Mouse (Mus musculus) limb, embryonic 15.5 days (tissue): Measurements from ENCODE around the gene Aaed1. TPM values are rescaled to one million over a fixed set of nuclear protein-coding genes. Genes with fewer than 3 reads are reported as not detected.
A peak's percentile ranks its signal among the peaks of the same experiment; 100 is the strongest.
"Not testable (repeated sequence)": the region's sequence is repeated elsewhere in the genome, so short reads cannot be mapped to it uniquely, and the experiment has no call there.

Experiments
- ATAC-seq: fragments of 200-750 bp; cut with Nextera tagmentation; 2 replicates; pipeline ENCODE4 v1.8.0; 2017; ENCODE audit warnings: low read depth, moderate TSS enrichment; ENCODE audit not compliant: insufficient number of reproducible peaks, low FRiP score, low TSS enrichment
- H3K27ac ChIP-seq: fragments of 300-500 bp; sonication (generic); 2 replicates; pipeline ENCODE4 v1.5.1; 2015; ENCODE audit warnings: moderate library complexity, mild to moderate bottlenecking, inconsistent platforms
- H3K27me3 ChIP-seq: fragments of 300-500 bp; sonication (generic); 2 replicates; pipeline ENCODE4 v1.6.1; 2015; ENCODE audit warnings: inconsistent platforms
- H3K36me3 ChIP-seq: fragments of 300-500 bp; sonication (generic); 2 replicates; pipeline ENCODE4 v1.6.1; 2015; ENCODE audit warnings: inconsistent platforms
- H3K4me1 ChIP-seq: fragments of 300-500 bp; sonication (generic); 2 replicates; pipeline ENCODE4 v1.6.1; 2015; ENCODE audit warnings: inconsistent platforms
- H3K4me2 ChIP-seq: fragments of 300-500 bp; sonication (generic); 2 replicates; pipeline ENCODE4 v1.6.1; 2015; ENCODE audit warnings: mild to moderate bottlenecking, inconsistent platforms
- H3K4me3 ChIP-seq: fragments of 300-500 bp; sonication (generic); 2 replicates; pipeline ENCODE4 v1.5.1; 2015; ENCODE audit warnings: mild to moderate bottlenecking, inconsistent platforms
- H3K9ac ChIP-seq: fragments of 300-500 bp; sonication (generic); 2 replicates; pipeline ENCODE4 v1.6.1; 2015; ENCODE audit warnings: inconsistent platforms
- H3K9me3 ChIP-seq: fragments of 300-500 bp; sonication (generic); 2 replicates; pipeline ENCODE4 v1.6.1; 2016; ENCODE audit warnings: inconsistent platforms
- WGBS: fragments of 180-500 bp; shearing (Covaris S2); methylation state at CpG from one replicate; pipeline ENCODE4 v1.1.7; 2015; 5-methylcytosine and 5-hydroxymethylcytosine counted together
- polyA plus RNA-seq: library from polyadenylated mRNA; unstranded; fragments of >200 nt; fragmentation: Nextera tagmentation; extraction: Ambion mirVana; gene quantifications from 2 replicates; pipeline ENCODE4 v1.2.1, GENCODE M21; 2015

The Aaed1 gene
- polyA plus RNA-seq, 1 experiment from 2014 or later = 44.8 TPM

- no peaks in the 10 kb centered on the region for H3K36me3 ChIP-seq
- no peak overlapping the region for H3K4me3 ChIP-seq
- no peaks in the 10 kb centered on the region for H3K9me3 ChIP-seq
- no peak for ATAC-seq
- 23% methylated on average over 9 of the region's 9 CpGs for WGBS
- H3K4me1 ChIP-seq = no peaks in the 10 kb centered on the region
- no peak overlapping the region for H3K4me2 ChIP-seq
- H3K27me3 ChIP-seq = no peaks in the 10 kb centered on the region
- no peak overlapping the region for H3K27ac ChIP-seq
- H3K9ac ChIP-seq = no peak overlapping the region
Measured at GRCm38 (mm10) chr13:64267151-64267550, 45.4 kb downstream of the Aaed1 start.

DNA sequence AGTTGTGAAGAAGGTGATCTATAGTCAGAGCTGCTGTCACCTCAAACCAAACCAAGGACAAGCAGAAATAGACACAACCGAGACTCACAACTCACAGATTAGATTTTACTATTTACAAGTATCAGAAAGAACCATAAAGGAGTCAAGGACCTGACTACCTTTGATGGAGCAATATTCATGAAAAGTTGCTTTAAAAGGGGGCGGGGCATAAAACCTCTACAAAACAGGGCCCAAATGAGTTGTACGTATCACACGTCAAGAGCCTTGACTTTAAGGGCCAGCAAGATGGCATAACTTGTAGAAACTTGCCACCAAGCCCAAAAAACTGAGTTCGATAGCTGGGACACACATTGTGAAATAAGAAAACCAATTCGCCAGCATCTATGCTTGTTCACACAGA, 47.9 kb downstream of the Aaed1 start:
- Histone ChIP-seq H3K9me3 (no peaks in the 10 kb centered on the region), H3K9ac (no peak overlapping the region), H3K27ac (no peak overlapping the region), H3K4me2 (no peak overlapping the region), H3K27me3 (no peaks in the 10 kb centered on the region), H3K4me1 (no peaks in the 10 kb centered on the region), H3K4me3 (no peak overlapping the region), H3K36me3 (no peaks in the 10 kb centered on the region)
- no peak for ATAC-seq
- WGBS = 83% methylated on average over 6 of the region's 6 CpGs

DNA sequence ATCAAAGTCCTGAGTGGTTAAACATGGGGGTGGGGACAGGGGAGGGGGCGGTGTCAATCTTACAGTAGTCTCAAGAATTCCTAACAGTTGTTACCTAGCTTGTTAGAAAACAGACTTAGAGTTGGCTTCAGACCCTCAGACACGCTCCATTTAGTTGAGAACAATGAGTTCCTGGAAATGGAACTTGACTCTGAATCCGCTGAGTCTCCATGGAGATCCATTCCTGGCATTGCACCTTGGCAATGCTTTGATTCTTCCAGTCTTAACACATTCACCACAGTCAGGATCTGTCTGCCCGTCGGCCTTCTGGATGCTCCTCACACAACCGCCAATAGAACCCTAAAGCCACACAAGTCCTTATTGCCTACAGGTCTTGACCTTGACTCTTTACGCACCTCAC, 52.6 kb downstream of the Aaed1 start:
- Histone ChIP-seq H3K27me3 (no peaks in the 10 kb centered on the region), H3K36me3 (no peaks in the 10 kb centered on the region), H3K4me3 (no peak overlapping the region), H3K4me1 (no peaks in the 10 kb centered on the region), H3K9ac (no peak overlapping the region), H3K27ac (no peak overlapping the region), H3K9me3 (no peaks in the 10 kb centered on the region), H3K4me2 (no peak overlapping the region)
- ATAC-seq = no peak
- WGBS = 87% methylated on average over 7 of the region's 7 CpGs

GRCm38 (mm10) chr13:64258516-64258821, 54.0 kb downstream of the Aaed1 start:
- Histone ChIP-seq H3K36me3 (no peaks in the 10 kb centered on the region), H3K4me2 (no peak overlapping the region), H3K4me1 (no peaks in the 10 kb centered on the region), H3K27ac (no peak overlapping the region), H3K4me3 (no peak overlapping the region), H3K9ac (no peak overlapping the region), H3K27me3 (no peaks in the 10 kb centered on the region), H3K9me3 (no peaks in the 10 kb centered on the region)
- ATAC-seq = no peak
- WGBS = 54% methylated on average over 4 of the region's 4 CpGs

DNA sequence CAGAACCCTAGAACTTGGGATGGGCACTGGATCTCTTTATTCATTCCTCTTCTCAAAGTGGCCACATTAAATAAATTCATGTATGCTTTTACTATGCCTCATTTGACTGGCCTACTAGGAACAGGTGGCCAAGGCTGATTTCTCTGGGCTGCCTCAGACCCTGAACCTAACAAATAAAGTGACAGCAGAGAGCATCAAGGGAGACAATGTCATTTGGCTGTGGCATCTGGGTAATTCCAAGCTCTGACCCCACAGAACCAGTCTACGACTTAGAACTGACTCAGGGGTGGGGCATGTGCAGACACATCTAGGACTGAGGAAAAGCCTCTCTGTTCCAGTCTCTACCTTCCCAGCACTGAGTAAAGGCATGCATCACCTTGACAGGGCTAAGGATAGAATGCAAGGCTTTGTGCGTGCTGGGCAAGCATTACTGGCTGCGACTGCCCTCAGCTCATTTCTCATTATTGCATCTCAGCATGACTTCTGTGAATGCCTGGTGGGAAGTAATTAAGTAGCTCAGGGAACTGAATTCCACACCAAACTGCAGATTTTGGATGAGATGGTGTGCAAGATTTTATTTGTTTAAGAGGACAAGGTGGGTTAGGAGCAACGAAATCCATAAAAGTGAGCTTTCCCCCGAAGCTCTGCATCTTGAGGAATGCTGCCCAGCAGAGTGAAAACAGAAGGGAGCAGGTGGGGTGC, 54.5 kb downstream of the Aaed1 start:
- WGBS = 17% methylated on average over 5 of the region's 5 CpGs
- H3K27ac ChIP-seq = no peak overlapping the region
- no peaks in the 10 kb centered on the region for H3K27me3 ChIP-seq
- H3K4me2 ChIP-seq = no peak overlapping the region
- no peak overlapping the region for H3K4me3 ChIP-seq
- no peaks in the 10 kb centered on the region for H3K36me3 ChIP-seq
- H3K9ac ChIP-seq = no peak overlapping the region
- no peaks in the 10 kb centered on the region for H3K9me3 ChIP-seq
- no peak for ATAC-seq
- H3K4me1 ChIP-seq = no peaks in the 10 kb centered on the region

- Histone ChIP-seq H3K4me3 (no peak overlapping the region), H3K27me3 (no peaks in the 10 kb centered on the region), H3K36me3 (no peaks in the 10 kb centered on the region), H3K9ac (no peak overlapping the region), H3K4me1 (no peaks in the 10 kb centered on the region), H3K4me2 (no peak overlapping the region), H3K27ac (no peak overlapping the region), H3K9me3 (no peaks in the 10 kb centered on the region)
- peak; percentile 58; the same call in 1 of the 2 replicates for ATAC-seq
- WGBS = 68% methylated on average over 12 of the region's 12 CpGs
Measured at GRCm38 (mm10) chr13:64257010-64257813, 55.3 kb downstream of the Aaed1 start.

DNA sequence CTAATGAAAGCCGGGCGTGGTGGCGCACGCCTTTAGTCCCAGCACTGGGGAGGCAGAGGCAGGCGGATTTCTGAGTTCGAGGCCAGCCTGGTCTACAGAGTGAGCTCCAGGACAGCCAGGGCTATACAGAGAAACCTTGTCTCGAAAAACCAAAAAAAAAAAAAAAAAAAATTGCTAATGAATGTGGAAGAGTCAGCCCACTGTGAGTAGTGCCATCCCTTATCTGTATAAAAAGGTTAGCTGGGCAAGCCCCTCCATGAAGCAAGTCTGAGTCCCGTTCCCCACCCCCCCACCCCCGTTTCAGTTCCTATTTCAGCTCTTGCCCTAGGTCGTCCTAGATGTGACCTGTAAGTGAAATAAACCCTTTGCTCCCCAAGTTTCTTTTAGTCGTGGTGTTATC, 58.3 kb downstream of the Aaed1 start:
- not testable (repeated sequence) for ATAC-seq, H3K4me2 ChIP-seq, H3K4me3 ChIP-seq, H3K4me1 ChIP-seq, H3K27me3 ChIP-seq, H3K9me3 ChIP-seq, H3K36me3 ChIP-seq, H3K27ac ChIP-seq, H3K9ac ChIP-seq
- WGBS = 80% methylated on average over 11 of the region's 11 CpGs

DNA sequence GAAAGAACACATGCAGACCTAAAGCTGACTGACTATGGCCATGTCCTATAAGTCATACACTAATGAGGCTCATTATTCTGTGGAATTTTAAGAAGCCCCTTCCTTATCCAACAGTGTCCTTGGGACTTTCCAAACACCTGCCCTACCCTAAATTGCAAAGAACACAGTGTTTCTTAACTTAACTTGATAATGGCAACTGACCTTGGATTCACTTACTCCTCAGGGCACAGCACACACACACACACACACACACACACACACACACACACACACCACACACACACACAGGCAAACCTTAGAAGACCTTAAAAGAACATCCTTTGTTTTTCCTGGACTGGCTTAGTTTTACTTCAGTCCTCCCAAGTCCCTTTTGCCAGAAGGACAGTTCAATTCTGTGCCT, 58.8 kb downstream of the Aaed1 start:
- Histone ChIP-seq H3K27me3 (no peaks in the 10 kb centered on the region), H3K27ac (no peak overlapping the region), H3K4me3 (no peak overlapping the region), H3K4me1 (no peaks in the 10 kb centered on the region), H3K4me2 (no peak overlapping the region), H3K9ac (no peak overlapping the region), H3K36me3 (no peaks in the 10 kb centered on the region), H3K9me3 (no peaks in the 10 kb centered on the region)
- no peak for ATAC-seq

DNA sequence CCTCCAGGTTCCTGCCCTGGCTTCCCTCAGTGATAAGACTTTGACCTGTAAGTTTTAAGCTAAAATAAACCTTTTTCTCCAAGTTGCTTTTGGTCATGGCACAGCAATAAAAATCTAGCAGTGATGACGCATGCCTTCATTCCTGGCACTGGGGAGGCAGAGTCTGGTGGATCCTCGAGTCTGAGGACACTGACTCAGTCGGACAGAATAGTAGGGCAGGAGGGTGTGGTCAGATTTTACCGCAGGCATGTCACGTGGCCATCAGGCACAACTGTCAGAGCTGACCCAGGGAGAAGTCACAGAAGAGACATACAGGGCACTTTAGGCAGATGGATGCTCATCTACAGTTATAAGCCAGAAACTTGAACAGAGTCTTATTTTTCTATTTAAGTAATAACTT, 60.4 kb downstream of the Aaed1 start:
- Histone ChIP-seq H3K9me3 (no peaks in the 10 kb centered on the region), H3K27ac (no peak overlapping the region), H3K27me3 (no peaks in the 10 kb centered on the region), H3K4me2 (no peak overlapping the region), H3K36me3 (no peaks in the 10 kb centered on the region), H3K4me1 (no peaks in the 10 kb centered on the region), H3K4me3 (no peak overlapping the region), H3K9ac (no peak overlapping the region)
- ATAC-seq = no peak
- 70% methylated on average over 5 of the region's 5 CpGs for WGBS

GRCm38 (mm10) chr13:64250363-64250762, 62.1 kb downstream of the Aaed1 start:
- no peak overlapping the region for H3K4me2 ChIP-seq
- H3K36me3 ChIP-seq = no peaks in the 10 kb centered on the region
- no peak overlapping the region for H3K4me3 ChIP-seq
- no peaks in the 10 kb centered on the region for H3K4me1 ChIP-seq
- WGBS = 31% methylated on average over 1 of the region's 1 CpGs
- no peak overlapping the region for H3K27ac ChIP-seq
- no peaks in the 10 kb centered on the region for H3K27me3 ChIP-seq
- H3K9ac ChIP-seq = no peak overlapping the region
- H3K9me3 ChIP-seq = no peaks in the 10 kb centered on the region
- ATAC-seq = no peak

GRCm38 (mm10) chr13:64248775-64249524, 63.6 kb downstream of the Aaed1 start:
- 8% methylated on average over 22 of the region's 22 CpGs for WGBS

DNA sequence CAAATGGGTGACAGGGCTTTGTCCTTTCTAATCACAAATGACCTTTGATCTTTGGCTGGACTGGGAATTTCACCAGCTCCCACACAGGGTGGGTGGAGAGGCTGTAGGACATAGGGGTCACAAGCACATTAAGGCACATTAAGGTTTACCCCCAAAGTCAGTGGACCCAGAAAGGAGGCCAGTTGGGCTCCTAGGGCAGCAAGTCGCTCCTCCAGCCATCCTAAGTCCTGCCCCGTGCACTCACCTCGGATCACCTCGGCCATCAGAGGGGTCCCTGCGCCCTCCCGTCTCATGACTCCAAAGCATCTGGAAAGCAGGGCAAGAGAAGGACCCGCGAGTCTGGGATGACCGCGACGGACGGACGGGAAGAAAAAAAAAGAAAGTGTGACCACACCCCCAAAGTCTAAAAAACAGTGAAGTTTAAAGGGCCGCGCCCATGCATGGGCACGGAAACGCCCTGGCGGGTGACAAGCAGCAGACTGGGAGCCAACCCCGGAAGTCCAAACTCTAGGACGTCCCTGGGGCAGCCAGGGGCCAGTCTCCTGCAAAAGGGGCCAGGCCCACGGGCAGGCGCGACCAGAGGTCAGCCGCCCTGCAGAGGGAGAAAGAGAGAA, 64.2 kb downstream of the Aaed1 start:
- H3K27me3 ChIP-seq = no peaks in the 10 kb centered on the region
- WGBS = 3% methylated on average over 24 of the region's 24 CpGs
- 0 out of 2 replicates have a peak, but pooled peaks have one; percentile 52 for ATAC-seq
- H3K36me3 ChIP-seq = no peaks in the 10 kb centered on the region
- no peaks in the 10 kb centered on the region for H3K9me3 ChIP-seq
- H3K4me3 ChIP-seq = peak overlapping the region; percentile 55
- peak overlapping the region; percentile 88 for H3K4me2 ChIP-seq
- H3K9ac ChIP-seq = peak overlapping the region; percentile 51
- no peaks in the 10 kb centered on the region for H3K4me1 ChIP-seq
- peak overlapping the region; percentile 28 for H3K27ac ChIP-seq

More at GRCm38 (mm10) chr13:64248775-64249524, 63.6 kb downstream of the Aaed1 start:
- no peaks in the 10 kb centered on the region for H3K4me1 ChIP-seq
- H3K9ac ChIP-seq = peak overlapping the region; percentile 51
- H3K4me2 ChIP-seq = peak overlapping the region; percentile 88
- peak overlapping the region; percentile 55 for H3K4me3 ChIP-seq
- ATAC-seq = peak; percentile 72; the same call in 1 of the 2 replicates
- H3K27me3 ChIP-seq = no peaks in the 10 kb centered on the region
- no peaks in the 10 kb centered on the region for H3K9me3 ChIP-seq
- H3K27ac ChIP-seq = peak overlapping the region; percentile 28
- no peaks in the 10 kb centered on the region for H3K36me3 ChIP-seq
